Mouse (Mus musculus) CH12.LX (cell line): ENCODE results near the gene Fhl1.

Experiments
- CTCF ChIP-seq, 2 experiments: IDR thresholded peaks in 1 of 2; conservative IDR thresholded peaks in 1 of 2; 2 replicates each; pipeline ENCODE4 v1.5.1; 2011 to 2012; ENCODE audit warnings: low read depth in 2 of 2, low read length in 2 of 2, improper control_type of control experiment in 1 of 2, inconsistent platforms in 1 of 2, mild to moderate bottlenecking in 1 of 2, moderate library complexity in 1 of 2
- EP300 ChIP-seq: IDR thresholded peaks from 2 replicates; pipeline ENCODE4 v1.6.1; 2011; ENCODE audit warnings: low read length, improper control_type of control experiment
- KAT2A ChIP-seq: IDR thresholded peaks from 2 replicates; pipeline ENCODE4 v1.6.1; 2012; ENCODE audit warnings: low read length, improper control_type of control experiment, inconsistent platforms; ENCODE audit not compliant: insufficient replicate concordance
- MEF2A ChIP-seq: IDR thresholded peaks from 2 replicates; pipeline ENCODE4 v1.6.1; 2014; ENCODE audit warnings: low read depth, mild to moderate bottlenecking, inconsistent platforms, low read length, improper control_type of control experiment, borderline replicate concordance
- POLR2A ChIP-seq: IDR thresholded peaks from 2 replicates; pipeline ENCODE4 v1.6.1; 2011; ENCODE audit warnings: low read depth, mild to moderate bottlenecking, improper control_type of control experiment, low read length
- SMC3 ChIP-seq: IDR thresholded peaks from 2 replicates; pipeline ENCODE4 v1.6.1; 2011; ENCODE audit warnings: low read depth, low read length, improper control_type of control experiment
- TBP ChIP-seq: conservative IDR thresholded peaks from 2 replicates; pipeline ENCODE4 v1.6.1; 2011; ENCODE audit warnings: low read depth, low read length, improper control_type of control experiment
- TCF12 ChIP-seq: IDR thresholded peaks from 2 replicates; pipeline ENCODE4 v1.6.1; 2014; ENCODE audit warnings: low read depth, mild to moderate bottlenecking, inconsistent platforms, low read length, improper control_type of control experiment
- USF1 ChIP-seq: IDR thresholded peaks from 2 replicates; pipeline ENCODE4 v1.6.1; 2014; ENCODE audit warnings: low read depth, mild to moderate bottlenecking, inconsistent platforms, low read length, improper control_type of control experiment
- ZC3H11A ChIP-seq: IDR thresholded peaks from 2 replicates; pipeline ENCODE4 v1.6.1; 2012; ENCODE audit warnings: low read depth, mild to moderate bottlenecking, inconsistent platforms, low read length, improper control_type of control experiment
- ZNF384 ChIP-seq: IDR thresholded peaks from 2 replicates; pipeline ENCODE4 v1.6.1; 2012; ENCODE audit warnings: low read depth, low read length, improper control_type of control experiment, inconsistent platforms

- no peak for TF ChIP-seq CTCF (conservative IDR thresholded peaks at IDR 0.05 in 1 of 2, IDR thresholded peaks at IDR 0.05 in 1 of 2; ENCODE audit: low read depth in 2 of 2, low read length in 2 of 2)
- no peak for TF ChIP-seq POLR2A
- TF ChIP-seq ZNF384, result no peak
- no peak for TF ChIP-seq SMC3
- TF ChIP-seq TCF12, result no peak
- no peak for TF ChIP-seq ZC3H11A
- TF ChIP-seq TBP, result no peak
- TF ChIP-seq EP300, result no peak
- TF ChIP-seq MEF2A, result no peak
- no peak for TF ChIP-seq KAT2A
- no peak for TF ChIP-seq USF1
These were observed 27.5 kb upstream of the Fhl1 start for GRCm38 (mm10) chrX:56703965-56704562.
